Mouse (Mus musculus) cerebellum, postnatal 4 days (tissue): Measurements from ENCODE around the gene Sh2d6.

ENCODE experiments used
- DNase-seq, 2 experiments: peaks; one replicate each; pipeline ENCODE4 v3.0.0; 2022; ENCODE audit warnings: low spot score in 2 of 2, mixed read lengths in 1 of 2

Gene Sh2d6

DNA sequence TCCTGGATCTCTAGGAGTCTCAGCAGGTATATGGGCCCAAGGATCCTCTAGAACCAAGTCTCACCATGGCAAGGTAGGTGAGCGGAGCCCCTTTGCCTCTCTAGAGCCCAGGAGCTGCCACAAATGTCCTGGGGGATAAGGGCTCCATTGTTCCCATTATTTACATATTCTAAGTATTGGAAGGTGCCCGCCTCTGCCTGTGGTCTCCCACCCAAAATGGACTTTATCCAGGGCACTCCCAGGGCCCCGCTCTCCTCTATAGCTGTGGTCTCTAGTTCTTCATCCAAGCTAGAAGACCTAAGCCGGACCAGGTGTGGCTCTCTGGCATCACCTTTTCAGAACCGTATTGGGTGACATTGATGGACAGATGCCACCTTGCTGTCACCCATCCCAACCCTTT is at the start of gene Sh2d6:
Gene Sh2d6 (minus strand): TSS at position 101 of the 400 bp plus-strand sequence.
- no peak for DNase-seq

GRCm38 (mm10) chr6:72570644-72571397 is 49.3 kb upstream of the Sh2d6 start:
- no peak for DNase-seq

- DNase-seq = no peak
These were observed 47.2 kb upstream of the Sh2d6 start for GRCm38 (mm10) chr6:72568736-72569135.

- DNase-seq = no peak
These were observed 46.0 kb upstream of the Sh2d6 start for GRCm38 (mm10) chr6:72567508-72567907.

DNA sequence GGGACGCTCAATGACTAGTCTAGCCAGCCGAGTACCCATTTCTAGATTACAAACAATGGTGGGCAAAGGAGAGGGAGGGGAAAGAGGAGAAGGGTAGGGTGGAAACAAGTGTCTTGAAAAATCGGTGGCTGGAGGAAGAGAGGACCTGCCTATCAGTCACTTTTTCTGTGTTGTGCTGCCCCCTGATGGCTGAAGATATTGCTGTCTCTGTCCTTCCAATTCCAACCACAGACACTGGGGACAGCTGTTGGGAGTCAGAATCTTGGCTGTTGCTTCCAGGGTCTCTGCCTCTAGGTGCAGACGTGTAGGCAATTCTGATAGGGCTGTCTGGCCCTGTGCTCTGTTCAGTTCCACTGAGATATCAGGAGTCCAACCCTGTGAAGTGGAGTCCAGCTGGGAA is 44.5 kb upstream of the Sh2d6 start:
- DNase-seq = peak; percentile 86 to 94

DNA sequence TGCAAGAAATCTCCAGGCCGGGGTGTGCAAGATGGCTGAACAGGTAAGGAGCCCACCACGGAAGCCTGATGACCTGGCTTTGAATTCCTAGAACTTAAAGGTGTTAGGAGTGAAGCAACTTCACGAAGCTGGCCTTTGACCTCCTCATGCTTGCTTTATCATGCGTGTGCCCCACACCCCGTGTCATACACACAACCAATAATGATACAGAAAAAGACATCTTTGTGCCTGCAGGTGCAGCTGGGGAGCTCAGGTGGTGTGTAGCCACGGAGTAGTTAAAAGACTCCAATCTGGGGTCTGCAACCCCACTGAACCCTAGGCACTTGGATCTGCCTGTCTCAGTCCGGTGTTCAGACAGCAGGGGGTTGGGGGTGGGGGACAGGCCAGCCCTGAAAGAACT is 44.0 kb upstream of the Sh2d6 start:
- DNase-seq = no peak

DNA sequence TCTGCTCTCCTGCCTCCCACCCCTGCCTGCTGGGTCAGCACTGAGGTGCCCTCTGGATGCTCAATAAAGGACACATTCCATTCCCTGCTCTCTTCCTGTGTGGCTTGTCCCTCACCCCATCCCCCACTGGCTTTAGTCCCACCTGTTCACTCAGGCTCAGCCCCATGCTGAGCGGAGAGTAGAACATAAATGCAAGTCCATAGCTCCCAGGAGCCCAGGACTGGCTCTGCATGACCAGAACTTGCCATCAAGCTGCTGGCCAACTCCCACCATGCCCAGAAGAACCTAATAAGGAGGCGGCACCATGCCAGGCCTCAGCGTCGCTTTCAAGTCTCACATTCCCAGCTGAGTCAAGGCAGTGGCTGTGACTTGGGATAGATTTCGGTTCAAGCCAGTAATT is 41.4 kb upstream of the Sh2d6 start:
- DNase-seq = no peak

- no peak for DNase-seq
These were observed 41.0 kb upstream of the Sh2d6 start for GRCm38 (mm10) chr6:72562486-72562885.

- DNase-seq = no peak
These were observed 39.3 kb upstream of the Sh2d6 start for GRCm38 (mm10) chr6:72560801-72561200.

DNA sequence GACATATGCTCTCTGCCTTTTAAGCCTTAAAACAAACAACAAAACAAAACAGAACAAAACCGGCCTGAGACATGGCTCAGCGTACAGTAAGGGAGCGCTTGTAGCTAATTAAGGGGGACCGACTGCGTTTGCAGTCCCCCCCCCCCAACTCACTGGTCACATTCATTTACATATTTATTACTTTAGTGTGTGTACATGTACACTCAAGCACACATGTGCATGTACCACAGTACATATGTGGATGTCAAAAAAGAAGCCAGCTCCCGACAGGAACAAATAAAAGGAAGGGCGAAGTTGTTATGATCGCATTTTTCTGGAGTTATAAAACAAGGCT is 31.5 kb upstream of the Sh2d6 start:
- DNase-seq = no peak

GRCm38 (mm10) chr6:72552171-72553078 is 30.9 kb upstream of the Sh2d6 start:
- DNase-seq = peak in 1 of 2 experiments; percentile 29

DNA sequence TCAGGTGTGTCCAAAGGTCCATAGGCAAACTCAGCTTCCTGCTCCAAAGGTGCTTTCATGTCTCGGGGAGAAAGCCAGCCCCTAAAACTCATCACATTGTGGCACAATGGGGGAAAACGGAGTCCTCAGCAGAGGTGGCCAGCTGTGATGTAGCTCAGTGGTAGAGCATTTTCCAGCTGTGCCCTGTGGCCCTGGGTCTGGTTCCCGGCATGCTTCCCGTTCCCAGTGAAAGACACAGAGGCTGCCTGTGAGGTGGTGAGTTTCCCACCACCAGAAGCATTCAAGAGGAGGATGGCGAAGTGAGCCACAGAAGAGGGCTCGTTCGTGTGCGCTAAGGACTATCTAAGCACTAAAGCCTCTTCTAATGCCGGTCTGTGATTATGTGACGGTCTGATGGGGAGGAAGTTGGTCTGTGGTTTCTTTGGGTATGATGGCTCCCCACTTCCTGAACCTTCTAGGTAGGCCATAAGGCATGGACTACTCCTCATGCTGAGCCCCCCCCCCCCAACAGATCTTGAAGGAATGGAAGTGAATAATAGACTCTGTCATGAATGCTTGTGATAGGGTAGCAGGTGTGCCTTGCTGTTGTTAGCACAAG is 29.1 kb upstream of the Sh2d6 start:
- DNase-seq = no peak

DNA sequence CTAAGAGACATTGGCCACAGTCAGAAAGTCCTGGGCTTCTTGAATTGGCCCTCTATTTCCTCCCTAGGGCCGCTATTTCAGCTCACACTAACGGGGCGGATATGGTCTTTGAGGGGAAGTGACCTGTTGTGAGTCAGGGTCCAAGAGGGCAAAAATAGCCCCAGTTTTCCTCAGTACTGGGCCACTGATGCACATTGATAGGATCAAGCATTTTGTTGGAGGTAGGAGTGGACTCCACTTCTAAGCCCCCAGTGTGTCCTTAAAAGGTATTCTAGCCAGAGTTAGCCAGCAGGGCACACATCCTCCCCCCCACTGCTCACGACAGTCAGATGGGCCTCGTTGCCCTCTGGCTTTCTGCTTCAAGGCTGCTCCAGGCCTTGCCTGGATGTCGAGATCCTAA is 28.5 kb upstream of the Sh2d6 start:
- no peak for DNase-seq

- DNase-seq = no peak
These were observed 27.6 kb upstream of the Sh2d6 start for GRCm38 (mm10) chr6:72549041-72549580.

DNA sequence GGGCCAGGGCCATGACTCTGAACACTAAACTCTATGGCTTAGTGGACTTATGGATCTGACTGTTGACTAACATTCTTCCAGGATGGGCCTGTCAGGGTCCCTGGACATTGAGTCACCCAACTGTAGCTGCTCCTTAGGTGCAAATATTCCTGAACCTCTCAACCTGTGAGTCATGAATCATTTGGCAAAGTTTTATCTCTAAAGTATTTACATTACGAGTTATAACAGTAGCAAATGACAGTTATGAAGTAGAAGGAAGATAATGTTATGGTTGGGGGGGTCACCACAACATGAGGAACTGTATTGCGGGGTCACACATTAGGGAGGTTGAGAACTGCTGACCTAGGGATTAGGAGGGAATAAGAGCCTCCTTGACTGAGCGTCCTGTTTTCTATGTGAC is 26.4 kb upstream of the Sh2d6 start:
- no peak for DNase-seq

DNA sequence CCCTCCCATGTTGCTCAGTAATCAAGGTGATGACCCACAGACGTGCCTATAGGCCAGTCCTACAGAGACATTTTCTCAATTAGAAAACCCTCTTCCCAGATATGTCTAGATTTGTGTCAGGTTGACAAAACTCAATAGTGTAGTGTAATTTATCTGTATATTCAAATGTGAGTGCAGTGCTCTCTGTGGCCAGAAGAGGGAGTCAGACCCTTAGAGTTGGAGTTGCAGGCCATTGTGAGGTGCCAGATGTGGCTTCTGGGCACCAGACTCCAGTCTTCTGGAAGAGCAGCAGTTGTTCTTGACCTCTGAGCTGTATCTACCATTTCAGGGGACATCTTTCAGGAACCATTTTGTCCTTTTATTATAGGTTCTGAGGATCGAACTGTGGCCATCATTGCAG is 25.6 kb upstream of the Sh2d6 start:
- no peak for DNase-seq

- no peak for DNase-seq
These were observed 23.9 kb upstream of the Sh2d6 start for GRCm38 (mm10) chr6:72545377-72545776.

DNA sequence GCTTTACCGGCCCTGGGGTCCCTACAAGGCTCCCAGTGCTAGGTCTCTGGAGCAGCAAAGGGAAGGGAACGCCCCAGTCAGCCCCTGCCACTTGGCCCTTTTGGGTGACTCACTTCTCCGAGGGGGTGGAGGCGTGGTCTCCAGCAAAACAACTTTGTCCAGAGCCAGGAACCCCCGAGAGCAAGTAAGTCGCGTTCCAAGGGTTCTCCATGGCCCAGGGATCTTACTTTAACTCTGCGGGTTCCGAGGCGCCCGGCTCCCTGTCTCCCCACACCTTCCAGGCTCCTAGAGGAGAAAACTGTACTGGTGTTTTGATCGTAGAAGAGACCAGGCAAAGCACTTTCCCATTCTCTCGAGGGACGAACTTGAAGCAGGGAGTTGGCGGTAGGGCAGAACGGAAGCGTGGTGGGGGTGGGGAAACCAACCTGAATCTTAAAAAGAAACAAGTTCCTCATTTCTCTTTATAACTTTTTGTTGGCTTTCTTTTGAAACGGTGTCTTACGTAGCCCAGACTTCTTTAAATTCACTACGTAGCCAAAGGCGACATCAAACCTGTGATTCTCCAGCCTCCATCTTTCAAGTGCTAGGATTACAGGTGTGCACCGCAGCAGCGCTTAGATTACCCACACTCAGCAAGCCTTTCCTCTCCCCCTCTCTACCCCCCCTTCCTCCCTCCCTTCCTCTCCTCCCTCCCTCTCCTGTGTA is 22.9 kb upstream of the Sh2d6 start, which contains the start of gene Capg:
Gene Capg (plus strand): TSS at position 109 of the 705 bp plus-strand sequence.
- DNase-seq = no peak

- DNase-seq = no peak
These were observed 21.9 kb upstream of the Sh2d6 start for GRCm38 (mm10) chr6:72543265-72543850.

GRCm38 (mm10) chr6:72538562-72539031 is 17.1 kb upstream of the Sh2d6 start:
- peak; percentile 46 to 70 for DNase-seq

- no peak for DNase-seq
These were observed 16.5 kb upstream of the Sh2d6 start for GRCm38 (mm10) chr6:72537998-72538500.
